Mouse (Mus musculus) heart, postnatal 36 days (tissue): Measurements from ENCODE around the gene Endog. TPM values are rescaled to one million over a fixed set of nuclear protein-coding genes. Genes with fewer than 3 reads are reported as not detected.
"Not testable (repeated sequence)": the region's sequence is repeated elsewhere in the genome, so short reads cannot be mapped to it uniquely, and the experiment has no call there.

Experiments used
- DNase-seq, 2 experiments: peaks; one replicate each; pipeline ENCODE4 v3.0.0; 2021 to 2022
- intact Hi-C: fragments of 180-260 bp; cut with DNase I; formaldehyde crosslinking; loops from one replicate; pipeline ENCODE4 v1.15.1; 2025
- total RNA-seq, 2 experiments: library from RNA; stranded (reverse); gene quantifications; 2 replicates each; pipeline ENCODE4 v1.2.3; 2021

Gene Endog
- 10 to 100 TPM; 91.8 to 92.4 TPM for total RNA-seq

DNA sequence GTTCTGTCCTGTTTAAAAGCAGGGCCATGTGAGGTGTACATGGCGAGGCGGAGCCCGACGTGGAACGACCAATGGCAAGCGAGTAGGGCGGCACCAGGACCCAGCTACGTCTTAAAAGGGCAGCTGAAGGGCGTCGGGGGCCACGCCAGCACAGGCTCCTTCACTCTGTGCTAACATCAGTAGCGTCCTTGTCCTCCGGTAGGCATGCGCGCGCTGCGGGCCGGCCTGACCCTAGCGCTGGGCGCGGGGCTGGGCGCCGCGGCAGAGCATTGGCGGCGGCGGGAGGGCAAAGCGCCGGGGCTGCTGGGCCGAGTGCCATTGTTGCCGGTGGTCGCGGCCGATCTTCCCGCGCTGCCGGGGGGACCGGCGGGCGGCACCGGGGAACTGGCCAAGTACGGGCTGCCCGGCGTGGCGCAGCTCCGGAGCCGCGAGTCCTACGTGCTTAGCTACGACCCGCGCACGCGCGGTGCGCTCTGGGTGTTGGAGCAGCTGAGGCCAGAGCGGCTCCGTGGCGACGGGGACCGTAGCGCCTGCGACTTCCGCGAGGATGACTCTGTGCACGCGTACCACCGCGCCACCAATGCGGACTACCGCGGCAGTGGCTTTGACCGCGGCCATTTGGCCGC lies at the start of gene Endog:
Endog (plus strand) TSS at position 123 of the 626 bp plus-strand sequence.
- DNase-seq, result peak; percentile 86 to 88
- intact Hi-C loops, result loop anchor here (2.0 kb wide), 1 partner anchor 99 kb away; no protein-coding TSS in a partner anchor

DNA sequence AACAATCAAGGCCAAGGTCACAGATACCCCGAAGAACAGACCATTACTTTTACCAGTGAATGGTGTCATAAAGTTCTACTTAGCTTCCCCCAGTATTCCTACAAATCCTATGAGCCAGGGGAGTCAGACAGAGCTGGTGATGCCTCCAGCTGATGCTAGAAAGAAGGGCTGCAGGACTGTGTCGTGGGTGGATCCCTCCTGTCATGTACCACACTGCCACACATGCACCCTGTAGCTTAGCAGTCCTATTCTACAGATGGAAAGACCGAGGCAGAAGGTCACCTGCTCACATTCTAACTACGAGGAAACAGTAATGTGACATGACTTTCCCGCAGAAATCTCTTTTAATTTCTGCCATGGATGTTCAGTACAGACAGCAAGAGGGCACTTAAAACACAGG lies 48.5 kb upstream of the Endog start:
- intact Hi-C loops, result no loop called here
- DNase-seq, result no peak

DNA sequence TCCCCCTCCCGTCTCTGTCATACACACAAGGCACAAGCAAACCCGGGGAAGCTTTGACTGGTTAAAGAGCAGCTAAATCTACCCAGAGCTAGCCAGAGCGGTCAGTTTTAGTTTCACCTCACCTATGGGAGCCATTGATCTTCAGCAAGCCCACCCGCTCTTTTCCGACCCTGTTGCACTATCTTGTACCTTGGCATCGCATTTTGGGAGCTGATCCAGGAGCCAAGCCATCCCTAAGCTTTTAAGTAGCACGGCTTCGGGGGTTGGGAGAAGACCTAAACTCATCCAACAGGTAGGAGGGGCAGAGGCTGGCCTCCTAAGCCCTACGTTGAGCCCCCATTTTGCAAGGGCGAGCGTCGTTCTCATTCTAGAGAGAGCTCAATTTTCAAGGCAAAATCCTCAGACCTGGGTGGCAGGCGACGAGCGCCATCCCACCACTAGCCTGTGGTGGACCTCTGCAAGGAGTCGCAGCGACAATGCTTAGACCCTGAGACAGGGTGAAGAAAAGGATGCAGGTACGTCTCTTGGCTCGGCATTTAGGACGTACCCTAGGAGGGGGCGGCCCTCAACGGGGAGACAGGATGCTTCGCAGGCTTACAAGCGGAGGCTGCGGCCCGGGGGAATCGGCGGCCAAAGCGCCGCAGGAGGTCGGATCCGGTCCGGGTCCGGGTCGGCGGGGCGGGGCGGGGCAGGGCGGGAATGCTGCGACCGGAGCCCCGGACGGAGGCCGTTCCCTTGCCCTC lies 47.4 kb upstream of the Endog start:
- intact Hi-C loops, result no loop called here
- DNase-seq, result no peak

DNA sequence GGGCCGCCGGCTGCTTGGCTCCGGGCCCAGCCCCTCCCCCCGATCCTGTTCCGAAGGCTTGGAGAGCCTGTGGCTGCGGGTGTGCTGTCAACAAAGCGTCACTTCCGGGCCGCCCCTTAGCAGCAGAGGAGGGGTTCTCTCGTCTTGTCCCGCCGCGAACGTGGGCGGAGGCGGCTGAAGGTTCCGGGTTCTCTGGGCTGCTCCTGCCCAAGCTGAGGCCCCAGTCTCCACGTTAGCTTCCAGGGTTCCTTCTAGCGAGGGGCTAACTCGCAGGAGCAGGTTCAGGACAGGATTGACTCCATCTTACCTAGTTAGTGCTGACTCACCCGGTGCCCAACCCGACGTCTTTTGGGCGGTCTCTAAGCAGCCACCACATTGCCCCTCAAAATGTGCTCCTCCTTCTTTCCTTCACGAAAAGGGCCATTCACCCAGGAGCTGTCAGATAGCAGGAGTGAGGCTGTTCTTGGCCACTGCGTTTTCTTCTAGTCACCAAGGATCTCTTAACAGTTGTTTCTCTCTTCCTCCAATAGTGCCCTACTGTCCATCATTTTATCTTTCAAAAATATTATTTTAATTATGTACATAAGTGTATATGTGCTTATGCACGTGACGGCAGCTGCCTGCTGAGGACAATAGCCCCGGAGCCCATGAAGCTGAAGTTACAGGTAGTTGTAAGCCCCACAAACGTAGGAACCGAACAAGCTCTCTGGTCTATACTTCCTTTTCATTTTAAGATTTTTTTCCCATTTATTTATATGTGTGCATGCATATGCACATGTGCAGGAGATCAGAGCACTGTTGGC lies 46.6 kb upstream of the Endog start, which contains the start of gene Zer1:
Zer1 (minus strand) TSS at position 114 of the 803 bp plus-strand sequence.
- DNase-seq, result peak; percentile 97
- intact Hi-C loops, result loop anchor here (5.0 kb wide), 1 partner anchor 163 kb away; the partner anchor contains the start of genes Dolk and Nup188

DNA sequence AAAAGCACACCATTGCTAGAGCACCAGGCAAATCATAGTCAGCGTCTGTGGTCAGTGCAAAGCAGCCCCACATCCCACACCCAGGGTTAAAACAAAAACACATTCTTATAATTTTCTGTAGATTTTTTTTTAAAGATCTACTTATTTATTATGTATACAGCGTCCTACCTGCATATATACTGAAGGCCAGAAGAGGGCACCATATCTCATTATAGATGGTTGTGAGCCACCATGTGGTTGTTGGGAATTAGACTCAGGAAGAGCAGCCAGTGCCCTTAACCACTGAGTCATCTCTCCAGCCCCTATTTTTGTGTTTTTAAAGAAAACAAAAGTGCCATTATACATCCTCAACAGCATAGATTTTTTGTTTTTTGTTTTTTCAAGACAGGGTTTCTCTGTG lies 42.5 kb upstream of the Endog start:
- peak; percentile 26 to 31 for DNase-seq
- intact Hi-C loops, result loop anchor here (2.0 to 5.0 kb wide), 3 partner anchors 34 to 159 kb away; partner anchors contain the start of genes Dolk and Nup188

DNA sequence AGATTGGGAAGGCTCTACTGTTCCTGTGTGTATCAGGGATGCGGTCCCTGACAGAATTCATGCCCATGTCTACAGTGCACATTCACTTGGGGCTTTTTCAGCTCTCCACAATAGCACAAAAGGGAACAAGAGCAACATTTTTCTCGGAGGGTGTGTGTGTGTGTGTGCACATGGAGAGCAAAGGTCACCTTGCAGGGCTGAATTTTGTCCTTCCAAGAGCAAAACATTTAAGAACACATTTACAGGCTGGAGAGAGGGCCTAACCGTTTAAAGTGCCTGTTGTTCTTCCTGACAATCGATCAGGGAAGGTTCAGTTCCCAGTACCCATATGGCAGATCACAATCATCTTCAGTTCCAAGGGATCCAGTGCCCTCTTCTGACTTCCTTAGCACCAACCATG lies 41.1 kb upstream of the Endog start:
- intact Hi-C loops, result no loop called here
- no peak for DNase-seq

DNA sequence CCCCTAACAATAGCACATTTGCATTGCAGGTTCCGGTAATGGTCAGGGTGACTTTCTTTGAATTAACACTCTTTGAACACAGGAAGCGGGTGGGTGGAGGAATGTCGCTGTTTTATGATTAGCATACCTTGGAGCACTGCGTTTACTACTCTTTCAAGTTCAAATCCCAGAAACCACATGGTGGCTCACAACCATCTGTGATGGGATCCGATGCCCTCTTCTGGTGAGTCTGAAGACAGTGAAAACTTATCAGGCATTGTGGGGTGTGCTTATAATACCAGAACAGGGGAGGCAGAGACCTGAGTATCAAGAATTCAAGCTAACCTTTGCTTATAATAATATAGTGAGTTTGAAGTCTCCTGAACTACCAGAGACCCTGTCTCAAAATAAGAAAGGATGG lies 40.1 kb upstream of the Endog start:
- intact Hi-C loops, DNase-seq: not testable (repeated sequence)

DNA sequence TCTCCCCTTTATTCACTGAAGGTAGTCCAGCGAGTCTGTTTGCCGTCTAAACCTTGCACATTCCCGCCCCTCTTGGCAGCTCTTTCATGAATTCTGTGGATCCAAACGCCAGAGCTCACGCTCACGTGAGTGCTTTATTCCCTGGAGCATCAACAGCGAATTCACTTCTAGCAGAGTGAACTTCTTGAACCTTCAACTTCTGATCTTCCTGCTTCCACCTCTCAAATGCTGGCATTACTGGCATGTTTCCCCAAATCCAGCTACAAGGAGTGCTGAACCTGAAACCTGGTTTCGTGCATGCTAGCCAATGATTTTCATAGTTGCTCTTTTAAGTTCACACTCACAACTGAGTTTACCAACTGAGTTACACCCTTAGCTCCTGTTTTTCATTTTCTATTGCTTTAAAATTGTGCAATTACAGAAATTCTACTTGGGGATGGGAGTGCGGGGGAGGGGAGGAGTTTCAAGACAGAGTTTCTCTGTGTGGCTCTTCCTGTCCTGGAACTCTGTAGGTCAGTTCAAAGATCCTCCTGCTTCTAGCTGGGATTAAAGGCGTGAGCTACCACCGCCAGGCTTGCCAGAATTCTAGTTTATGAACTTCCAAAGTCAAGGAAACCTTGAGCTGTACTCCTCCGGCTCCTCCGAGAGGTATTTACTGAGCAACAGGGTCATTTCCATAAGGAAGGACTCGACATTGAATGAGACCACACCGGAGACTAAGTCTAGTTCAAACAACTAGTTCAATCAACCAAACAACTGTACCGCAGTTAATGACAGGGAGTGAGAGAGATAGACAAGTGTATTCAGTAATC lies 38.3 kb upstream of the Endog start:
- intact Hi-C loops, result no loop called here

DNA sequence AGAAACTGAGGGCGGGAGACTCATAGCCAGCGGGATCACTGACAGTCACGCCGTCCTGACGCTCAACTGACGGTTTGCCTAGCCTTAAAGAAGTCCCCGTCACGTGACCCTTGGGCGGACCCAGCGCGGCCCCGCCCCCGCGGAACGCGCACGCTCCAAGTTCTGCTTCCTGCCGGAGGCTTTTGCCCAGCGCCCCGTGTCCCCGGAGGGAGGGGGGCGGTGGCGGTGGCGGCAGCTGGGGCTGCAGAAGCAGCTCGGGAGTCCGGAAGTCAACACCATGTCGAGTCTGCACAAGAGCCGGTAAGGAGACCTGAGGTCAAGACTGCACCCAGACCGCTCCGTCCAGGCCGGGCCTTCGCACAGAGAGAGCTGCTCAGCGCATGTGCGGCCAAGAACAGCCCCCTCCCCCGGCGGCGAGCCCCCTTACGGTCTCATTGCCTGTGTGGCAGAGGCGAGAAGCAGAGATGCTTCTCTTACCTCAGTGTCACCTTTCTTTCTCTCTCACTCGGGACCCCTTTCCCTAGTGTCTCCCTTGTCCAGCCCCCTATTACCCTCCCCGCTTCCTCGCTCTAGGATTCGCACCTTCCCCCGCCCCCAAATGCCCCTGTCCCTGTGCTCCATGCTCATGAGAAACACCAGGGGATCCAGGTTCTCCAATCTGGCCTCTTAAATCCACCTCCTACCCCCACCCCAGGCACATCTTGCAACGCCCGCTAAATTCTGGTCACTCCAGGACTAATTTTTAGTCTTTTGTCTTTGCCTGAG lies 37.5 kb upstream of the Endog start, which contains the start of gene Tbc1d13:
Tbc1d13 (plus strand) TSS at position 134 of the 765 bp plus-strand sequence.
- peak; percentile 98 to 99 for DNase-seq
- intact Hi-C loops, result no loop called here

More for the DNA sequence above, 38.3 kb upstream of the Endog start:
- peak; percentile 30 to 41 for DNase-seq

DNA sequence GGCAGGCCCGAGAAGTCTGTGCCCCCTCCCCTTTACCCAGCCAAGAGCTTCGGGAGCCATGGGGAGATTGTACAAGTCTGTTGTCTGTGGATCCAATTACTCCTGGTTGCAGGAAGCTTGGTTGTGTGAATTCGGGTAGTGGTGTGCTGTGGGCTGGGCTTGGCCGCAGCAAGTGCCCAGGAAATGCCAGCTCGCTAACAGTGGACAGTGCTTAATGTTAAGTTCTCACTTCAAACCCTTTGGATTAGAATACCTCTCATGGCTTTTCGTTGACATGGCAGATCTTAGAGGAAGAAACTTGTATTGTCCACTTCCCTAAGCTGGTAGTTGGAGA lies 36.9 kb upstream of the Endog start:
- intact Hi-C loops, result no loop called here
- no peak for DNase-seq

DNA sequence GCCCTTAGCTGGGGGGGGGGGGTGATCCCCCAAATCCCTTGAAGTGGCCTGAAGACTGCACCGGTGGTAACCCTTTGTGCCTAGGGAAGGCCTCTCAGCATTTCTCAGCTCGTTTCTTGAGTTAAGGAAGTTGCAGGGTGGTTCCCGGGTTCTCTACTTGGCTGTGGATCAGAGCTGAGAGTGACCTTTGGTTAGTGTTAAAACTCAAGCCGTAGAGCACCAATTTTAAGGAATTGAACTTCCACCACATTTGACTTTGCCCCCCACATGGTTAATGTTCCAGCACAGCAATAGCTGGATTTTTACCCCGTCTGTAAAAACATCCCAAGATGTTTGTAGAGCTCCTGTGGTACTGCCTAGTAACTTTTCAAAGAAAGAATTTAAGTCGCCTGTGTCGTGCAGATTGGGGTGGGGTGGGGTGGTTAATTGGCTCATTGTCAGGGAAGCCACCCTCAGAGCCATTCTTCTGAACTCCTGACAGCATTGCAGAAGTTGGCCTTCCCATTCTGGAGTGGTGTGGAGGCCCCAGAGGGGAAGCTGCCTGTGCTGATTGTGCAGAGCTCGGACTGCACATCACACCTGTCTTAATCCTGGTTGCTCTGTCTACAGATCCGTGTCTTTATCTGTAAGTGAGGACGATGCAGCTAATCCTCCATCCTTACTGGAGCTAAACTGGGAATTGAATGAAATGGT lies 36.2 kb upstream of the Endog start:
- no peak for DNase-seq
- intact Hi-C loops, result no loop called here

DNA sequence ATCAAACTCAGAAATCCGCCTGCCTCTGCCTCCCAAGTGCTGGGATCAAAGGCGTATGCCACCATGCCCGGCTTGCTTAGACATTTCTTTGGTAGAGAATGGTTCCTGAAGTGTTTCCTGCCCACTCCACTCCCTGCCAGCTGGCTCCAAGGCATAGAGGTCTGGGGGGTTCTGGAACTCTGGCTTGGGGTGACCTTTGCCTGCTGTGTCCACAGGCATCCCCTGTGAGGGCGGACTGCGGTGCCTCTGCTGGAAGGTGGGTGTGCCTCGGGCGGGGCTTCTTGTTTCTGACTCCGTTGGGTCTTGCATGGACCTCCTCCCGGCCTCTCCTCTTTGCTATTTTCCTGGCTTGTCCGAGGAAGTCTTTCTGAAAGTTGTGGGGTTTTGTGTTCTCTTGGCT lies 34.8 kb upstream of the Endog start:
- intact Hi-C loops, result no loop called here
- no peak for DNase-seq

DNA sequence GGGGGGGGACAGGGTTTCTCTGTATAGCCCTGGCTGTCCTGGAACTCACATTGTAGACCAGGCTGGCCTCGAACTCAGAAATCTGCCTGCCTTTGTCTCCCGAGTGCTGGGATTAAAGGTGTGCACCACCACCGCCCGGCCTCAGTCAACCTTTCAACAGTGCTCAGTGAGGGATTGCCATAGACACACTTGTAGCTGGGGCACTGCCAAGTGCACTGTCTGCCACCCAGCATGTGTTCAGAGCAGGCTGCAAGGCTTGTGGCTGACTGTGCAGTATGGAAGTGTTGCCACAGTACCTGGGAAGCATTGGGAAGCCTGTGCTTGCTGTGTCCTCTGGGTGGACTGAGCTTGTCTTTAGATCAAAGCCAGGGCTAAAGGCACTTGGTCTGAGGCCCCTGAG lies 31.3 kb upstream of the Endog start:
- DNase-seq, intact Hi-C loops: not testable (repeated sequence)

DNA sequence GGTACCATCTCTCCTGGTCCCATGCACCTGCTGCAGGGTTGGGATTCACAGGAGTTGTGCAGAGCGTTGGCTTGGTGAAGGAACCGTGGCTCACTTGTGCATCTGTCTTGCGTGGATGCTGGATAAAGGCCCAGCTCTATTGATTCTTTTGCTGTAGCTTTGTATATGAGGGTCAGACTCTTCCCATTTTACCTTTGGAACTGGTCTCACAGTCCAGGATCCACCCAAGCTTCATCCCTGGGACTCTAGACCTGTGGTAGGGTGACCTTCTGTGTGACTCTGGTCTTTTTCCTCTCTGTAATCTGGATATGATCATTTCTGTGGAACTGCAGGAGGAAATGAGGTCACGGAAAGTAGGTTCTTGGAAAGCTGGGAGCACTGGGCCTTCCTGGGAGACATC lies 26.9 kb upstream of the Endog start:
- no peak for DNase-seq
- intact Hi-C loops, result no loop called here

DNA sequence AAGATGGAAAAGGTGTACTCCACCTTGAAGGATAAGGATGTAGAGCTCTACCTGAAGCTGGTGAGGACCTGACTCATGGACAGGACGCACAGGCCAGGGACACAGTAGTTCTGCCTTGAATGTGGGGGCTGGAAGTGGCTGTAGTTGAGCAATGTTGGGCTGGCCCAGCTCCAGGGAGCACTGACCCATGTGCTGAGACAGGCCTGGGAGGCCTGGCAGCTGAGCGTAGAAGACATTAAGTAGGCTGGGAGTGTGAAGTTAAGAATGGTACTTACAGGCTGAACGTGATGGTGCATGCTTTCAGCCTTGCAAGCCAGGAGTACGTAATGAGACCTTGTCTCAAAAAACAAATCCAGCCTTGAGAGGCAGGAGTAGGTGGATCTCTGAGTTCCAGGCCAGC lies 23.8 kb upstream of the Endog start:
- intact Hi-C loops, result no loop called here
- DNase-seq, result peak; percentile 49 to 65

DNA sequence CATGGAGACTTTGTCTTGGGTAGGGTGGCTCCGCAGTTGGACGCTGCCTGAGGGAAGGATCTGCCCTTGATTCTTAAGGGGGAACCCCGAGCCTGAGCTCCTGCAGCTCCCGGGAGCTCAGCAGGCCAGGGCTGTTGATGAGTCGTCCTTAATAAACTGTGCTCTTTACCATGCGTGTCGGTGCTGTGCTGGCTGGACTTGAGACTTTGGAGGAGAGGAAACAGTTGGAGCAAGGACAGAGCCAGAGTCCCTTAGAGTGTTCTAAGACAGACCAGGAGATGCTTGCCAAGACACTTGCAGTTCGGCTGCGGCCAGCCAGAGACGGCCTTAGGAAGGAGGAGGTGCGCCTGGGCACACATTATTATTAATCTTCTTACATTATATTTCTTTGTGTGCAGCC lies 19.5 kb upstream of the Endog start:
- intact Hi-C loops, result no loop called here
- no peak for DNase-seq

DNA sequence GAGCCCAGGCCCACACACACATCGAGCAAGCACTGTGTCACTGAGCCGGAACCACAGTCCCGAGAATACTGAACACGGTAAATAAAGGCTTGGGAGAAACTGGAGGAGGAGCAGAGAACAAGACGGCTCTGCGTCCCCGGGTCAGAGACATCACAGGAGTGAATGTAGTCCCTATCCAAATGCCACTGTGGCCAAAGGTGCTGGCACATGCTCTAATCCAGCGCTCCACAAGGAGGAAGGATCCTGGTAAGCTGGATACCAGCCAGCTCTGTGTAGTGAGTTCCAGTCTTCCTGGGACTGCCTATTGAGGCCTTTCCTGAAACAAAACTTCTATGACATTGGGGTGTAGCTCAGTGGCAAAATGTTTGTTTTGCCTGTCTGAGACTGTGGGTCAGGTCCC lies 18.7 kb upstream of the Endog start:
- intact Hi-C loops, result no loop called here
- DNase-seq, result no peak

DNA sequence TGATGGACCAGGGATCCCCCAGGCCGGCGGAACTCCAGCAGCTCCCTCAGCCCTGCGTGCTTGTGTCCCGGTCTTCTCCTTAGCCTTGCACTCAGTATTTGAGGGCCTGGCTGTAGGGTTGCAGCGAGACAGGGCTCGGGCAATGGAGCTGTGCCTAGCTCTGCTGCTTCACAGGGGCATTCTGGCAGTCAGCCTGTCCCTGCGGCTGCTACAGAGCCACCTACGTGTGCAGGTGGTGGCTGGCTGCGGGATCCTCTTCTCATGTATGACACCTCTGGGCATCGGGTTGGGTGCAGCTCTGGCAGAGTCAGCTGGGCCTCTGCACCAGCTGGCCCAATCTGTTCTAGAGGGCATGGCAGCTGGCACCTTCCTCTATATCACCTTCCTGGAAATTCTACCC lies 11.4 kb upstream of the Endog start:
- not testable (repeated sequence) for DNase-seq
- intact Hi-C loops, result loop anchor here (2.0 to 5.0 kb wide), 2 partner anchors 53 to 118 kb away; no protein-coding TSS in a partner anchor

DNA sequence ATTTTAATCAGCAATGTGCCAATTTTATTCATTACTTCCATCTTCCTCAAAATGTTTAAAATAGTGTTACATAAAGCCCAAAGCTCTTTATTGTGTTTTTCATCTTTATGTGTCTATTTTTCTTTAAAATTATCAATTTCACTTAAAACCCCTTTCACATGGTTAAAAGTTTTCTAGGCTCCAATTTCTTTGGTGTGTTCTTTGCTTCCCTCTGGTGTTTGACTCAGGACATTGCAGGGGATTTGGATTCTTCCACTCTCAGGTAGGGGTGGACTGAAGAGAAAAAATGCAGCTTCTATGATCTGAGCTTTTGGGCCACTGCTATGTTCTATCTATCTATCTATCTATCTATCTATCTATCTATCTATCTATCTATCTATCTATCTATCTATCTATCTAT lies 9.5 kb upstream of the Endog start:
- intact Hi-C loops, result loop anchor here (2.0 to 5.0 kb wide), 2 partner anchors 33 to 120 kb away; no protein-coding TSS in a partner anchor
- no peak for DNase-seq
